Mouse (Mus musculus) liver, adult 2 months (tissue): ENCODE measurements around the gene Echdc2. TPM values are rescaled to one million over a fixed set of nuclear protein-coding genes. Genes with fewer than 3 reads are reported as not detected.

Experiments
- DNase-seq: peaks from one replicate; pipeline ENCODE4 v3.0.0-alpha.2; 2011; ENCODE audit warnings: low read depth, low spot score; ENCODE audit errors: extremely low read depth
- H3K27ac ChIP-seq: fragments of 200-500 bp; replicated peaks from 2 replicates; pipeline ENCODE4 v1.5.1; 2012; ENCODE audit warnings: low read depth, mild to moderate bottlenecking, control low read depth, inconsistent platforms, low read length; ENCODE audit not compliant: insufficient read depth
- H3K27me3 ChIP-seq: fragments of 200-500 bp; 2 replicates; pipeline ENCODE4 v1.6.1; 2012; ENCODE audit warnings: mild to moderate bottlenecking, moderate library complexity, low read length, inconsistent platforms; ENCODE audit not compliant: control insufficient read depth, insufficient read depth
- H3K36me3 ChIP-seq: fragments of 200-500 bp; 2 replicates; pipeline ENCODE4 v1.6.1; 2012; ENCODE audit warnings: low read length, inconsistent platforms; ENCODE audit not compliant: control insufficient read depth, insufficient read depth
- H3K4me1 ChIP-seq: fragments of 200-500 bp; 2 replicates; pipeline ENCODE4 v1.6.1; 2011; ENCODE audit warnings: low read length; ENCODE audit not compliant: control insufficient read depth, insufficient read depth
- H3K4me3 ChIP-seq: fragments of 200-500 bp; 2 replicates; pipeline ENCODE4 v1.5.1; 2011; ENCODE audit warnings: low read depth, mild to moderate bottlenecking, control low read depth, low read length, moderate library complexity; ENCODE audit not compliant: insufficient read depth
- H3K79me2 ChIP-seq: fragments of 200-500 bp; 2 replicates; pipeline ENCODE4 v1.6.1; 2012; ENCODE audit warnings: inconsistent platforms, mild to moderate bottlenecking, low read length, moderate library complexity; ENCODE audit not compliant: control insufficient read depth, insufficient read depth
- H3K9ac ChIP-seq: fragments of 200-500 bp; 2 replicates; pipeline ENCODE4 v1.6.1; 2012; ENCODE audit warnings: low read depth, mild to moderate bottlenecking, control low read depth, inconsistent platforms, low read length
- CTCF ChIP-seq: fragments of 200-500 bp; IDR thresholded peaks from 2 replicates; pipeline ENCODE4 v1.5.1; 2011; ENCODE audit warnings: low read depth, low read length, control low read depth
- POLR2A ChIP-seq: fragments of 200-500 bp; IDR thresholded peaks from 2 replicates; pipeline ENCODE4 v1.6.1; 2011; ENCODE audit warnings: low read length, control low read depth; ENCODE audit not compliant: insufficient read depth; ENCODE audit errors: extremely low read depth
- WGBS: fragments of 180-500 bp; shearing (Covaris S2); methylation state at CpG from one replicate; pipeline ENCODE4 v1.1.7; 2018; 5-methylcytosine and 5-hydroxymethylcytosine counted together
- polyA plus RNA-seq: library from polyadenylated mRNA; depleted of rRNA; stranded (reverse); fragments of >200 nt; gene quantifications from 2 replicates; pipeline ENCODE4 v1.2.3, GENCODE M21; 2012; rRNA removed
- total RNA-seq: library from RNA; depleted of rRNA; stranded (reverse); fragments of >200 nt; gene quantifications from 2 replicates; pipeline ENCODE4 v1.2.3, GENCODE M21; 2014; rRNA removed

Echdc2 gene
- total RNA-seq (141 and 149 TPM in 2 replicates), polyA plus RNA-seq (203 and 264 TPM in 2 replicates)

- Histone ChIP-seq H3K4me3 (peak within 1 kb of the TSS; percentile 90), H3K36me3 (peaks cover 11% of the 10 kb centered on the region), H3K79me2 (peaks cover 5% of the 10 kb centered on the region; the same call in 1 of the 2 replicates), H3K9ac (peak within 1 kb of the TSS; percentile 96), H3K4me1 (peaks cover 6% of the 10 kb centered on the region), H3K27me3 (no peaks in the 10 kb centered on the region), H3K27ac (peak within 1 kb of the TSS; percentile 100)
- TF ChIP-seq POLR2A (0 out of 2 replicates have a peak, but pooled peaks have one; percentile 7), CTCF (peak; percentile 38; the same call in 1 of the 2 replicates)
- 1% methylated on average over 43 of the region's 43 CpGs for WGBS
- peak; percentile 76 for DNase-seq
Observed at GRCm38 (mm10) chr4:108165152-108165895, at the start of gene Echdc2. Gene Echdc2, plus strand, starts transcription at chr4:108165437.

DNA sequence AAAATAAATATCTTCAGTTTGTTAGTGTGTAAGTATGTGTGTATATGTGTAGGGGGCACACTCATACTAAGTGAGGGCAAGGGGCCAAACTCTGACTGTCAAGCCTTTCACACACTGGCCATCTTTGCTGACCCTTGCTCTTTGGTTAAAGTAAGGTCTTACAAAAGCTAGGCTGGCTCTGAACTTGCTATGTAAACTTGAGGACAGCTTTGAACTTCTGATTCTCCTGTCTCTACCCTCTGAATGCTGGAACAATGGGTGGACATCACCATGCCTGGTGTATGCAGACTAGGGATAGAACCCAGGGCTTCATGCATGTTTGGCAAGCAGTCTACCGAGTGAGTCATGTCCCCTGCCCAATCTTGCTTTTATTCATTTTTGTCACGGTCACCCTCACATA, 48.8 kb upstream of the Echdc2 start:
- peak; percentile 97 for DNase-seq
- H3K4me1 ChIP-seq = peaks cover 8% of the 10 kb centered on the region; the same call in 1 of the 2 replicates
- 27% methylated on average over 2 of the region's 2 CpGs for WGBS
- peak overlapping the region; percentile 59 for H3K4me3 ChIP-seq
- H3K36me3 ChIP-seq = peaks cover 43% of the 10 kb centered on the region
- no peaks in the 10 kb centered on the region for H3K27me3 ChIP-seq
- H3K79me2 ChIP-seq = peaks cover 5% of the 10 kb centered on the region; the same call in 1 of the 2 replicates
- TF ChIP-seq POLR2A = 0 out of 2 replicates have a peak, but pooled peaks have one; percentile 18
- no peak for TF ChIP-seq CTCF
- peak overlapping the region; percentile 88 for H3K27ac ChIP-seq
- peak overlapping the region; percentile 86 for H3K9ac ChIP-seq

DNA sequence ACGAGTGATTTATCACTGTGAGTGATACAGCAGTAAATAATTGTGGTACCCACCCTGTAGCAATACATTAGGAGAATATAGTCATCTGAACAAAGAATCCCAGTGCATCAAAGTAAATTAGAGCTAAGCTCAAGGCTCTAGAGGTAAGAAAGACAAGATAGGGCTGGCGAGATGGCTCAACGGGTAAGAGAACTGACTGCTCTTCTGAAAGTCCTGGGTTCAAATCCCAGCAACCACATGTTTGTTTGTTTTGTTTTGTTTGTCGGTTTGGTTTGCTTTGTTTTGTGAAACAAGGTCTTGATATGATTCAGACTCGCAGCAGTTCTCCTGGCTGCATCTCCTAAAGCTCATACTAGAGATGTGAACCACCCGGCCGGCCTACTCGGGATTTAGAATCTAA, 47.7 kb upstream of the Echdc2 start:
- no peak for DNase-seq
- H3K79me2 ChIP-seq = peaks cover 5% of the 10 kb centered on the region; the same call in 1 of the 2 replicates
- TF ChIP-seq CTCF (no peak), POLR2A (no peak)
- H3K36me3 ChIP-seq = peaks cover 32% of the 10 kb centered on the region
- H3K9ac ChIP-seq = peak overlapping the region; percentile 90
- H3K27me3 ChIP-seq = no peaks in the 10 kb centered on the region
- H3K4me1 ChIP-seq = peaks cover 9% of the 10 kb centered on the region; the same call in 1 of the 2 replicates
- H3K27ac ChIP-seq = peak overlapping the region; percentile 100
- peak overlapping the region; percentile 59 for H3K4me3 ChIP-seq
- 29% methylated on average over 8 of the region's 8 CpGs for WGBS

DNA sequence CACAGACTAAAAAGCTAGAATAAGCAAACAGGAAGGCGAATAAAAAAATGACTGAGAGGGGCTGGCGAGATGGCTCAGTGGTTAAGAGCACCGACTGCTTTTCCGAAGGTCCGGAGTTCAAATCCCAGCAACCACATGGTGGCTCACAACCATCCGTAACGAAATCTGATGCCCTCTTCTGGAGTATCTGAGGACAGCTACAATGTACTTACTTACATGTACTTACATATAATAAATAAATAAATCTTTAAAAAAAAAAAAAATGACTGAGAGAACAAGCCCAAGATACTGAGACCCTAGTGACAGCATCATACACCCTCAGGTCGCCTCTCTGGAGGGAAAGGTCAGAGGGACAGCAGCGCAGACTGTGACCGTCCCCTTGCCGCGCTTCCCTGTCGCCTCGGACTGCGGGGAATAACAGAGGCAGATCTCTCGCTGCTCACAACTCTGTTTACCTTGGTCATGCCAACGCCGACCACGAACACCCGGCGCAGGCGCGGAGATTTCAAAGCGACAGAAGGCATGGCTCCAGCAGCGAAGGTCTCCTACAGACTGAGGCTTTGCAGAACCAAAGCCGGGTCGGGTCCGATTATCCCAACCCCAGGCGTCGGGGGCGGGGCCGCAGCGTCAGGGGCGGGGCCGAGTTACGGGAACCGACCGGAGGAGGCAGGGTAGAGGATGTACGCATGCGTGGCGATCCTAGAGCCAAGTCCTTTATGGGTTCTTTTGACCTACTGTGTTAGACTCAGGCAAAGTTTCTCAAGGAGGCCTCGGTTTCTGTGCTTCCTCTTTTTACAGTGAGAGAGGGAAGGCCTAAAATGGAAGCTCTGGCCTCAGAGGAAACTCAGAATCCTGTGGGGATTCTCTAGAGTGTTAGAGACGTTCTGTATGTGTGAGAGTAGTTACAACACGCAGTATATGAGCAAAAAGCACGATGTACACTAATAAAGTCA, 47.0 kb upstream of the Echdc2 start:
- H3K27me3 ChIP-seq = no peaks in the 10 kb centered on the region
- H3K36me3 ChIP-seq = peaks cover 25% of the 10 kb centered on the region
- peak overlapping the region; percentile 100 for H3K27ac ChIP-seq
- TF ChIP-seq CTCF (peak; percentile 15; the same call in 1 of the 2 replicates), POLR2A (peak; percentile 99)
- peak overlapping the region; percentile 87 for H3K4me3 ChIP-seq
- 7% methylated on average over 45 of the region's 45 CpGs for WGBS
- peak overlapping the region; percentile 90 for H3K9ac ChIP-seq
- H3K79me2 ChIP-seq = peaks cover 5% of the 10 kb centered on the region; the same call in 1 of the 2 replicates
- peak; percentile 90 for DNase-seq
- H3K4me1 ChIP-seq = peaks cover 8% of the 10 kb centered on the region; the same call in 1 of the 2 replicates

GRCm38 (mm10) chr4:108124104-108124503, 41.1 kb upstream of the Echdc2 start:
- H3K4me1 ChIP-seq = peaks cover 32% of the 10 kb centered on the region
- no peaks in the 10 kb centered on the region for H3K27me3 ChIP-seq
- no peak overlapping the region for H3K4me3 ChIP-seq
- H3K36me3 ChIP-seq = no peaks in the 10 kb centered on the region
- H3K27ac ChIP-seq = peak overlapping the region; percentile 97
- H3K79me2 ChIP-seq = peaks cover 4% of the 10 kb centered on the region; the same call in 1 of the 2 replicates
- peak; percentile 89 for DNase-seq
- WGBS = 26% methylated on average over 1 of the region's 1 CpGs
- H3K9ac ChIP-seq = no peak overlapping the region
- TF ChIP-seq CTCF = no peak
